ENCODE assay signal across 8 mouse cellular contexts in genomic region chr7:30231328-30231668, GRCm38 (mm10). TPM values are rescaled to one million over a fixed set of nuclear protein-coding genes. Genes with fewer than 3 reads are reported as not detected.
A peak's percentile ranks its signal among the peaks of the same experiment; 100 is the strongest.
DNase-seq lines count a peak whose midpoint lies in the region; ATAC-seq and TF ChIP-seq lines count a peak whose summit lies in the region.

No protein-coding gene starts in this region.

- WGBS in heart, adult 2 months = 0% methylated on average over 16 of the region's 16 CpGs
- 0% methylated on average over 16 of the region's 16 CpGs for WGBS in forebrain, embryonic 14.5 days
- WGBS in liver, embryonic 15.5 days (ENCODE audit: insufficient replicate concordance) = 0% methylated on average over 14 of the region's 16 CpGs

- H3ac ChIP-seq in C2C12 (ENCODE audit: control insufficient read depth, insufficient read length, low read depth) = peak overlapping the region; percentile 87

- H3K79me2 ChIP-seq in heart, adult 2 months (replicated peaks; ENCODE audit: control insufficient read depth, insufficient read depth, low read length) = no peaks in the 10 kb centered on the region
- H3K79me2 ChIP-seq in C2C12 (ENCODE audit: control insufficient read depth, insufficient read depth) = peaks cover 13% of the 10 kb centered on the region

- intact Hi-C loops in heart, adult 2 months (cut with DNase I) = loop anchor here (1.0 kb wide), 1 partner anchor 49 kb away; the partner anchor contains the start of genes Thap8 and Wdr62
- intact Hi-C loops in heart, postnatal 36 days (cut with DNase I) = no loop called here

- H3K9me3 ChIP-seq in forebrain, embryonic 14.5 days (replicated peaks; ENCODE audit: control insufficient read depth, low read length) = no peaks in the 10 kb centered on the region
- H3K9me3 ChIP-seq in liver, embryonic 15.5 days (replicated peaks) = no peaks in the 10 kb centered on the region

- no peak for TF ChIP-seq EP300 in heart, adult 2 months (IDR thresholded peaks at IDR 0.05; ENCODE audit: insufficient read depth, low read depth, low read length)

- H3K9ac ChIP-seq in heart, adult 2 months (ENCODE audit: low read depth, low read length) = peak overlapping the region; percentile 56
- H3K9ac ChIP-seq in forebrain, embryonic 14.5 days (ENCODE audit: low read length) = peak overlapping the region; percentile 68
- peak overlapping the region; percentile 59 for H3K9ac ChIP-seq in liver, embryonic 15.5 days

- H3K36me3 ChIP-seq in heart, adult 2 months (ENCODE audit: control insufficient read depth, insufficient read depth, low read length) = no peaks in the 10 kb centered on the region
- peaks cover 21% of the 10 kb centered on the region for H3K36me3 ChIP-seq in C2C12 (ENCODE audit: control insufficient read depth, insufficient read depth)
- peaks cover 50% of the 10 kb centered on the region for H3K36me3 ChIP-seq in forebrain, embryonic 14.5 days (ENCODE audit: control insufficient read depth, insufficient read depth, low read length)
- H3K36me3 ChIP-seq in liver, embryonic 15.5 days (replicated peaks) = peaks cover 20% of the 10 kb centered on the region

- H3K27me3 ChIP-seq in heart, adult 2 months (ENCODE audit: control insufficient read depth, insufficient read depth, low read length) = no peaks in the 10 kb centered on the region
- H3K27me3 ChIP-seq in C2C12 (ENCODE audit: control insufficient read depth, insufficient read depth, insufficient read length) = no peaks in the 10 kb centered on the region
- H3K27me3 ChIP-seq in forebrain, embryonic 14.5 days (replicated peaks; ENCODE audit: control insufficient read depth, insufficient read depth, low read length) = no peaks in the 10 kb centered on the region
- H3K27me3 ChIP-seq in liver, embryonic 15.5 days = no peaks in the 10 kb centered on the region

- H3K4me1 ChIP-seq in heart, adult 2 months (ENCODE audit: control insufficient read depth, insufficient read depth, low read length) = no peaks in the 10 kb centered on the region
- peaks cover 12% of the 10 kb centered on the region for H3K4me1 ChIP-seq in forebrain, embryonic 14.5 days (ENCODE audit: control insufficient read depth, insufficient read depth, low read length)
- H3K4me1 ChIP-seq in liver, embryonic 15.5 days (replicated peaks) = peaks cover 25% of the 10 kb centered on the region

- H3K27ac ChIP-seq in heart, adult 2 months = peak overlapping the region; percentile 66
- H3K27ac ChIP-seq in forebrain, embryonic 14.5 days (ENCODE audit: low read depth, low read length) = peak overlapping the region; percentile 96; the same call in 1 of the 2 replicates
- H3K27ac ChIP-seq in liver, embryonic 15.5 days (replicated peaks) = peak overlapping the region; percentile 61; the same call in 1 of the 2 replicates

- ATAC-seq in forebrain, embryonic 14.5 days = peak; percentile 42; the same call in 1 of the 2 replicates
- ATAC-seq in liver, embryonic 15.5 days (ENCODE audit: insufficient read depth) = peak; percentile 20; the same call in 1 of the 2 replicates
- ATAC-seq in megakaryocyte-erythroid progenitor cell, adult 5-6 weeks (replicated peaks; ENCODE audit: low FRiP score, low TSS enrichment, poor library complexity, severe bottlenecking) = no peak

- no peak for TF ChIP-seq POLR2A in heart, adult 2 months (IDR thresholded peaks at IDR 0.05; ENCODE audit: insufficient read depth, low read depth, low read length)

- H3K4me3 ChIP-seq in heart, adult 2 months = peak overlapping the region; percentile 82
- peak overlapping the region; percentile 55 for H3K4me3 ChIP-seq in C2C12 (ENCODE audit: insufficient read depth, poor library complexity, severe bottlenecking)
- H3K4me3 ChIP-seq in forebrain, embryonic 14.5 days (ENCODE audit: low read depth, low read length) = peak overlapping the region; percentile 69
- peak overlapping the region; percentile 75 for H3K4me3 ChIP-seq in liver, embryonic 15.5 days (replicated peaks)

- H3K4me2 ChIP-seq in forebrain, embryonic 14.5 days (ENCODE audit: low read length) = peak overlapping the region; percentile 71
- peak overlapping the region; percentile 95 for H3K4me2 ChIP-seq in liver, embryonic 15.5 days

- DNase-seq in heart, adult 2 months = no peak
- DNase-seq in heart, postnatal 36 days = no peak
- DNase-seq in forebrain, embryonic 14.5 days (ENCODE audit: low spot score) = no peak
- no peak for DNase-seq in right cerebral cortex, postnatal 25 days
- no peak for DNase-seq in right cerebral cortex, adult 18-20 months

- H3K79me3 ChIP-seq in C2C12 (ENCODE audit: low read depth) = peaks cover 6% of the 10 kb centered on the region

- no peak for TF ChIP-seq CTCF in heart, adult 2 months (IDR thresholded peaks at IDR 0.05)
- TF ChIP-seq CTCF in C2C12 (IDR thresholded peaks at IDR 0.05; ENCODE audit: control insufficient read depth, insufficient read depth, insufficient read length) = no peak

TF ChIP-seq in C2C12, 6 proteins besides CTCF, POLR2A, EP300 and RAD21:
- TF ChIP-seq MAX (IDR thresholded peaks at IDR 0.05) (no peak), CEBPB (IDR thresholded peaks at IDR 0.05; ENCODE audit: low read depth) (no peak), USF1 (IDR thresholded peaks at IDR 0.05; ENCODE audit: low read depth) (no peak), MYOD1 (IDR thresholded peaks at IDR 0.05; ENCODE audit: control insufficient read depth, insufficient read length, low read depth) (no peak), FOSL1 (IDR thresholded peaks at IDR 0.05; ENCODE audit: insufficient read depth, low read length, poor library complexity, severe bottlenecking) (no peak), MYOG (IDR thresholded peaks at IDR 0.05; ENCODE audit: control insufficient read depth, extremely low read depth, insufficient read length) (no peak)

RNA-seq across cellular contexts. Expression of gene Polr2i, which starts 0.5 kb away (rescaled TPM):
- 10 to 100 TPM; 52.6 to 58.6 TPM for total RNA-seq in heart, adult 2 months (2021)
- 95.1 and 106 TPM in 2 replicates for polyA plus RNA-seq in heart, adult 2 months (2012; rRNA removed)
- total RNA-seq in heart, postnatal 36 days (2021) = 10 to 100 TPM; 52.3 to 59.5 TPM
- 175 TPM for polyA plus RNA-seq in C2C12 (2012; fragmentation: generic; extraction: Trizol)
- 191 and 256 TPM in 2 replicates for polyA plus RNA-seq in forebrain, embryonic 14.5 days (2014; fragmentation: Nextera tagmentation; extraction: Ambion mirVana)
- polyA plus RNA-seq in liver, embryonic 15.5 days (2015; fragmentation: Nextera tagmentation; extraction: Ambion mirVana) = 43.3 and 44.4 TPM in 2 replicates
- total RNA-seq in megakaryocyte-erythroid progenitor cell, adult 5-6 weeks (2014; fragmentation: Nextera tagmentation) = 91.3 and 106 TPM in 2 replicates
- 42.0 and 46.5 TPM in 2 replicates for total RNA-seq in megakaryocyte-erythroid progenitor cell, adult 5-6 weeks (2017)

RNA-seq across cellular contexts. Expression of gene Tbcb, which starts 0.8 kb away (rescaled TPM):
- total RNA-seq in heart, adult 2 months (2021) = 10 to 100 TPM; 52.7 to 56.7 TPM
- polyA plus RNA-seq in heart, adult 2 months (2012; rRNA removed) = 36.6 and 49.5 TPM in 2 replicates
- total RNA-seq in heart, postnatal 36 days (2021) = 10 to 100 TPM; 58.8 to 61.7 TPM
- polyA plus RNA-seq in C2C12 (2012; fragmentation: generic; extraction: Trizol) = 180 TPM
- polyA plus RNA-seq in forebrain, embryonic 14.5 days (2014; fragmentation: Nextera tagmentation; extraction: Ambion mirVana) = 376 and 384 TPM in 2 replicates
- 42.0 and 44.0 TPM in 2 replicates for polyA plus RNA-seq in liver, embryonic 15.5 days (2015; fragmentation: Nextera tagmentation; extraction: Ambion mirVana)
- 86.4 and 117 TPM in 2 replicates for total RNA-seq in megakaryocyte-erythroid progenitor cell, adult 5-6 weeks (2014; fragmentation: Nextera tagmentation)
- 26.2 and 49.4 TPM in 2 replicates for total RNA-seq in megakaryocyte-erythroid progenitor cell, adult 5-6 weeks (2017)

RNA-seq across cellular contexts. Expression of gene Ovol3, which starts 4.2 kb away (rescaled TPM):
- total RNA-seq in heart, adult 2 months (2021) = not detected
- polyA plus RNA-seq in heart, adult 2 months (2012; rRNA removed) = not detected in 2 replicates
- not detected for total RNA-seq in heart, postnatal 36 days (2021)
- not detected for polyA plus RNA-seq in C2C12 (2012; fragmentation: generic; extraction: Trizol)
- polyA plus RNA-seq in forebrain, embryonic 14.5 days (2014; fragmentation: Nextera tagmentation; extraction: Ambion mirVana) = not detected in 2 replicates
- not detected in 2 replicates for polyA plus RNA-seq in liver, embryonic 15.5 days (2015; fragmentation: Nextera tagmentation; extraction: Ambion mirVana)
- total RNA-seq in megakaryocyte-erythroid progenitor cell, adult 5-6 weeks (2014; fragmentation: Nextera tagmentation) = not detected in 2 replicates
- not detected in 2 replicates for total RNA-seq in megakaryocyte-erythroid progenitor cell, adult 5-6 weeks (2017)

RNA-seq across cellular contexts. Expression of gene Capns1, which starts 32.7 kb away (rescaled TPM):
- 100 to 1,000 TPM; 274 to 315 TPM for total RNA-seq in heart, adult 2 months (2021)
- polyA plus RNA-seq in heart, adult 2 months (2012; rRNA removed) = 826 and 1,000 TPM in 2 replicates
- total RNA-seq in heart, postnatal 36 days (2021) = 100 to 1,000 TPM; 289 to 298 TPM
- 588 TPM for polyA plus RNA-seq in C2C12 (2012; fragmentation: generic; extraction: Trizol)
- polyA plus RNA-seq in forebrain, embryonic 14.5 days (2014; fragmentation: Nextera tagmentation; extraction: Ambion mirVana) = 50.8 and 56.9 TPM in 2 replicates
- 36.2 and 40.8 TPM in 2 replicates for polyA plus RNA-seq in liver, embryonic 15.5 days (2015; fragmentation: Nextera tagmentation; extraction: Ambion mirVana)
- 148 and 186 TPM in 2 replicates for total RNA-seq in megakaryocyte-erythroid progenitor cell, adult 5-6 weeks (2014; fragmentation: Nextera tagmentation)
- total RNA-seq in megakaryocyte-erythroid progenitor cell, adult 5-6 weeks (2017) = 123 and 126 TPM in 2 replicates

RNA-seq across cellular contexts. Expression of gene Cox7a1, which starts 47.4 kb away (rescaled TPM):
- 1,000 to 10,000 TPM; 2,711 to 3,278 TPM for total RNA-seq in heart, adult 2 months (2021)
- polyA plus RNA-seq in heart, adult 2 months (2012; rRNA removed) = 2,213 and 2,519 TPM in 2 replicates
- total RNA-seq in heart, postnatal 36 days (2021) = 1,000 to 10,000 TPM; 2,810 to 3,153 TPM
- polyA plus RNA-seq in C2C12 (2012; fragmentation: generic; extraction: Trizol) = 7.9 TPM
- polyA plus RNA-seq in forebrain, embryonic 14.5 days (2014; fragmentation: Nextera tagmentation; extraction: Ambion mirVana) = 4.8 and 5.5 TPM in 2 replicates
- polyA plus RNA-seq in liver, embryonic 15.5 days (2015; fragmentation: Nextera tagmentation; extraction: Ambion mirVana) = 5.6 and 7.7 TPM in 2 replicates
- 6.0 TPM in 1 of 2 replicates, not detected in the other for total RNA-seq in megakaryocyte-erythroid progenitor cell, adult 5-6 weeks (2014; fragmentation: Nextera tagmentation)
- not detected in 2 replicates for total RNA-seq in megakaryocyte-erythroid progenitor cell, adult 5-6 weeks (2017)
